Mouse (Mus musculus) liver, embryonic 13.5 days (tissue): ENCODE measurements around the gene Nek7. TPM values are rescaled to one million over a fixed set of nuclear protein-coding genes. Genes with fewer than 3 reads are reported as not detected.

Experiments used
- ATAC-seq: fragments of 200-750 bp; cut with Nextera tagmentation; 2 replicates; pipeline ENCODE4 v1.8.0; 2017; ENCODE audit warnings: low read depth, mild to moderate bottlenecking, moderate number of reproducible peaks, moderate library complexity
- DNase-seq: peaks from one replicate; pipeline ENCODE4 v3.0.0; 2022
- H3K27ac ChIP-seq: fragments of 300-500 bp; sonication (generic); 2 replicates; pipeline ENCODE4 v1.5.1; 2015; ENCODE audit warnings: moderate library complexity, mild to moderate bottlenecking, inconsistent platforms
- H3K27me3 ChIP-seq: fragments of 300-500 bp; sonication (generic); 2 replicates; pipeline ENCODE4 v1.6.1; 2015; ENCODE audit warnings: mild to moderate bottlenecking, inconsistent platforms
- H3K36me3 ChIP-seq: fragments of 300-500 bp; sonication (generic); 2 replicates; pipeline ENCODE4 v1.6.1; 2015; ENCODE audit warnings: mild to moderate bottlenecking, inconsistent platforms
- H3K4me1 ChIP-seq: fragments of 300-500 bp; sonication (generic); replicated peaks from 2 replicates; pipeline ENCODE4 v1.6.1; 2015; ENCODE audit warnings: inconsistent platforms
- H3K4me2 ChIP-seq: fragments of 300-500 bp; sonication (generic); 2 replicates; pipeline ENCODE4 v1.6.1; 2015; ENCODE audit warnings: inconsistent platforms, mild to moderate bottlenecking, moderate library complexity
- H3K4me3 ChIP-seq: fragments of 300-500 bp; sonication (generic); replicated peaks from 2 replicates; pipeline ENCODE4 v1.5.1; 2015; ENCODE audit warnings: mild to moderate bottlenecking, inconsistent platforms
- H3K9ac ChIP-seq: fragments of 300-500 bp; sonication (generic); 2 replicates; pipeline ENCODE4 v1.6.1; 2015; ENCODE audit warnings: mild to moderate bottlenecking, inconsistent platforms
- H3K9me3 ChIP-seq: fragments of 300-500 bp; sonication (generic); replicated peaks from 2 replicates; pipeline ENCODE4 v1.6.1; 2016; ENCODE audit warnings: inconsistent platforms
- WGBS: fragments of 180-500 bp; shearing (Covaris S2); methylation state at CpG from one replicate; pipeline ENCODE4 v1.1.7; 2015; ENCODE audit not compliant: insufficient replicate concordance; 5-methylcytosine and 5-hydroxymethylcytosine counted together
- polyA plus RNA-seq: library from polyadenylated mRNA; unstranded; fragments of >200 nt; fragmentation: Nextera tagmentation; extraction: Ambion mirVana; gene quantifications from 2 replicates; pipeline ENCODE4 v1.2.1, GENCODE M21; 2015

The Nek7 gene
- polyA plus RNA-seq, 1 experiment from 2014 or later = 16.5 TPM

- H3K36me3 ChIP-seq = 0 out of 2 replicates have a peak, but pooled peaks cover 2% of the 10 kb centered on the region
- ATAC-seq = no peak
- peaks cover 4% of the 10 kb centered on the region; the same call in 1 of the 2 replicates for H3K4me1 ChIP-seq
- no peak overlapping the region for H3K27ac ChIP-seq
- no peaks in the 10 kb centered on the region for H3K27me3 ChIP-seq
- H3K9me3 ChIP-seq = no peaks in the 10 kb centered on the region
- DNase-seq = no peak
- 72% methylated on average over 4 of the region's 4 CpGs for WGBS
- no peak overlapping the region for H3K9ac ChIP-seq
- no peak overlapping the region for H3K4me2 ChIP-seq
- no peak overlapping the region for H3K4me3 ChIP-seq
Observed at GRCm38 (mm10) chr1:138507014-138507413, 112.9 kb downstream of the Nek7 start.

- Histone ChIP-seq H3K4me2 (no peak overlapping the region), H3K27me3 (no peaks in the 10 kb centered on the region), H3K9me3 (no peaks in the 10 kb centered on the region), H3K27ac (no peak overlapping the region), H3K4me3 (no peak overlapping the region), H3K4me1 (no peaks in the 10 kb centered on the region), H3K9ac (no peak overlapping the region), H3K36me3 (0 out of 2 replicates have a peak, but pooled peaks cover 5% of the 10 kb centered on the region)
- 56% methylated on average over 5 of the region's 5 CpGs for WGBS
- no peak for DNase-seq
- no peak for ATAC-seq
Observed at GRCm38 (mm10) chr1:138504228-138504627, 115.7 kb downstream of the Nek7 start.

DNA sequence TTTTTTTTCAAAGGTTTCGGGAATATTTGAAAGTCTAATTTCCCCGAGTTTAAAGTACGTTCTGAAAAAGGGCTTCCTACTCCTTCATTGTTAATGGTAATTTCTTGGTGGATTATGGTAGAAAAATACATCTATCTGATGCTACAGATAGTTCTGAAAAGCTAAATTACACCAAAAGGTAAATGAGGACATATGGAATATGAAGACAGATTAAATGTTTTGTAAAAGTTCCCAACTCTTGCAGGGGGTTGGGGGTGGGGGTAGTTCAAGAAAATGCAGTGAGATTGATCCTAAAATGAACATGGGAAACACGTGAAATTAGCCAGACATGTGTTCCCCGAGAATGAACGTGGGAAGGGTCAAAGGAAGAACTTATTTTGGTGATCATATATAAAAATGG lies 119.2 kb downstream of the Nek7 start:
- H3K4me3 ChIP-seq = no peak overlapping the region
- 86% methylated on average over 6 of the region's 6 CpGs for WGBS
- peaks cover 13% of the 10 kb centered on the region for H3K36me3 ChIP-seq
- no peaks in the 10 kb centered on the region for H3K9me3 ChIP-seq
- H3K27ac ChIP-seq = no peak overlapping the region
- H3K4me2 ChIP-seq = no peak overlapping the region
- H3K9ac ChIP-seq = no peak overlapping the region
- ATAC-seq = no peak
- H3K4me1 ChIP-seq = no peaks in the 10 kb centered on the region
- no peaks in the 10 kb centered on the region for H3K27me3 ChIP-seq
- no peak for DNase-seq

DNA sequence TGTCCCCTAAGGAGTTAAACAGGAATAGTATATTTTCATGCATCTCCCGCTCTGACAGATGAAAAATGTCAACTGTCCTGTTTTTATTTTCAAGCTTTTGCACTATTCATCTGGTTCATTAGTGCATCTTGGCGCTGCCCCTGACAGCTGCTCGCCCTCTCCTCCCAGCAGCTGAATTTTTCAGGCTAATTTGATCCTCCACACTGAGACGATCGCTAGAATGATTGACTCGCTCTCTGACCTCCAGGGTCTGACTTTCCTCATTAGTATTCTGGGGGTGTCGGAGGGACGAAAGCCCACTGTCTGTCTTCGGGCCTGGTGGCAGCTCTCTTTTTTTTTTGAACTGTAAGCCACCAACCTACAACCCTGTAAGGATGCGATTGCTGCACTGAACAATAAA lies 119.8 kb downstream of the Nek7 start:
- H3K27ac ChIP-seq = no peak overlapping the region
- WGBS = 80% methylated on average over 10 of the region's 10 CpGs
- no peak overlapping the region for H3K9ac ChIP-seq
- no peaks in the 10 kb centered on the region for H3K4me1 ChIP-seq
- no peak overlapping the region for H3K4me2 ChIP-seq
- no peaks in the 10 kb centered on the region for H3K27me3 ChIP-seq
- ATAC-seq (no peak), DNase-seq (no peak)
- no peaks in the 10 kb centered on the region for H3K9me3 ChIP-seq
- H3K36me3 ChIP-seq = peaks cover 13% of the 10 kb centered on the region
- no peak overlapping the region for H3K4me3 ChIP-seq

DNA sequence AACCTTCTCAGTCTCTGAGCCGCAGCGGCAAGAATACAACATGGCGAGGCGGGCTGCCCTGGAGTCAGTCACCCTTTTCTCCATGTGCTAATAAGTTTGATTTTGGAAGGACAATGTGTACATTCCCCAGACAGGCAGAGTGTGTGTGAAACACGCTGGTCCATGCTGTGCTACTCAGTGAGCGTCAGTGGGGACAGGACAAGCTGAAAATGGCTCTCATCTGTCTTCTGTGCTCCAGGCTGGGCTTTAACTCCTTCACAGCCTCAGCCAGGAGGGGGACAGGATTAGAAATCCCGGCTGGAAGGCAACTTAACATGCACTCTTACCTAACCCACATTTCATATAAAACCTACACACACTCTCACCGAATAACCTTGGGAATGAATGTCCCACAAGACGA lies 120.5 kb downstream of the Nek7 start:
- Histone ChIP-seq H3K4me2 (no peak overlapping the region), H3K4me1 (no peaks in the 10 kb centered on the region), H3K27ac (no peak overlapping the region), H3K36me3 (peaks cover 13% of the 10 kb centered on the region), H3K9me3 (no peaks in the 10 kb centered on the region), H3K4me3 (no peak overlapping the region), H3K27me3 (no peaks in the 10 kb centered on the region), H3K9ac (no peak overlapping the region)
- no peak for DNase-seq
- 84% methylated on average over 9 of the region's 9 CpGs for WGBS
- ATAC-seq = no peak

GRCm38 (mm10) chr1:138491382-138492097 lies 128.4 kb downstream of the Nek7 start:
- H3K27ac ChIP-seq = no peak overlapping the region
- DNase-seq = no peak
- 88% methylated on average over 6 of the region's 6 CpGs for WGBS
- H3K9ac ChIP-seq = no peak overlapping the region
- no peak overlapping the region for H3K4me3 ChIP-seq
- peaks cover 4% of the 10 kb centered on the region; the same call in 1 of the 2 replicates for H3K36me3 ChIP-seq
- no peak overlapping the region for H3K4me2 ChIP-seq
- H3K4me1 ChIP-seq = no peaks in the 10 kb centered on the region
- no peaks in the 10 kb centered on the region for H3K9me3 ChIP-seq
- ATAC-seq = no peak
- no peaks in the 10 kb centered on the region for H3K27me3 ChIP-seq

DNA sequence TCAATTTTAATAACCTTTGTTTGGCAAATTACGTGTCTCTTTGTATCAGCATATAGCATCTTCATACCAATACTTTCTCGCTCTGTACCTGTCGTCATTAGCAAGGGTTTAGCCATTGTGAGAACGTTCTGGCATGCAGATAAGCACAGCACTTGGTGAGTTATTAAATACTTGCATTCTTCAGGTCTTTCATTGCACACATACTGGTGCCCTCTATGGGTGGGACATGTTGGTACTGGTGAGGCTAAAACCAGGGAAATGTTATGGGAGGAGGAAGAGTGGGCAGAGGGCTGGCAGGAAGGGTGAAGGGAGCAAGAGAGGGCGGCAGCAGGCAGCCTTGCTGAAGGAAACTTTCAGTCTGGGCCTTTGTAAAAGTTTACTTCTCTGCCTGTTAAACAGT lies 132.4 kb downstream of the Nek7 start:
- no peaks in the 10 kb centered on the region for H3K4me1 ChIP-seq
- ATAC-seq = no peak
- H3K27me3 ChIP-seq = no peaks in the 10 kb centered on the region
- peaks cover 5% of the 10 kb centered on the region; the same call in 1 of the 2 replicates for H3K36me3 ChIP-seq
- DNase-seq = no peak
- no peak overlapping the region for H3K27ac ChIP-seq
- H3K9ac ChIP-seq = no peak overlapping the region
- no peak overlapping the region for H3K4me2 ChIP-seq
- no peak overlapping the region for H3K4me3 ChIP-seq
- no peaks in the 10 kb centered on the region for H3K9me3 ChIP-seq
- WGBS = 79% methylated on average over 5 of the region's 5 CpGs

GRCm38 (mm10) chr1:138480694-138481093 lies 139.2 kb downstream of the Nek7 start:
- no peak for ATAC-seq
- Histone ChIP-seq H3K9me3 (0 out of 2 replicates have a peak, but pooled peaks cover 3% of the 10 kb centered on the region), H3K27me3 (no peaks in the 10 kb centered on the region), H3K36me3 (no peaks in the 10 kb centered on the region), H3K4me2 (no peak overlapping the region), H3K4me3 (no peak overlapping the region), H3K9ac (no peak overlapping the region), H3K27ac (no peak overlapping the region), H3K4me1 (no peaks in the 10 kb centered on the region)
- 63% methylated on average over 1 of the region's 1 CpGs for WGBS
- no peak for DNase-seq

DNA sequence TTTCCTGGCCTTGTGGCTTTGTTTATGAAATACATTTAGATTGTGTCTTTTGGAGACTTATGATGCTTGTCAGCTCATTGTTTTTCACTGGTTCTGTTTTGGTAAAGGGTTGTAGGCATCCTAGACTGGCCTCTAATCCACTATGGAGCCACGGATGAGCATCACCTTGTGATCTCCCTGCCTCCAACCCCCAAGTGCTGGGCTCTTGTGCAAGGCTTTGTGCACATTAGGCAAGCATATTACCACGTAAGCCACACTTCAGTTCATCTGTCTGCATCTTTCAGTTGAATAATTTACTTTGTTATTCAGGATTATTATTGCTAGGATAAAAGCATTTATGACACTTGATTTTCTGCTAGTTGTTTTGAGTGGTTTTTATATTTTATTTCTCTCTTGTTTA lies 154.6 kb downstream of the Nek7 start:
- Histone ChIP-seq H3K4me1 (no peaks in the 10 kb centered on the region), H3K27me3 (no peaks in the 10 kb centered on the region), H3K4me3 (no peak overlapping the region), H3K4me2 (no peak overlapping the region), H3K36me3 (no peaks in the 10 kb centered on the region), H3K9ac (no peak overlapping the region), H3K27ac (no peak overlapping the region), H3K9me3 (no peaks in the 10 kb centered on the region)
- ATAC-seq (no peak), DNase-seq (no peak)
- WGBS = 57% methylated on average over 2 of the region's 2 CpGs

GRCm38 (mm10) chr1:138461425-138461824 lies 158.5 kb downstream of the Nek7 start:
- Histone ChIP-seq H3K4me3 (no peak overlapping the region), H3K27ac (no peak overlapping the region), H3K9me3 (no peaks in the 10 kb centered on the region), H3K27me3 (no peaks in the 10 kb centered on the region), H3K36me3 (no peaks in the 10 kb centered on the region), H3K9ac (no peak overlapping the region), H3K4me2 (no peak overlapping the region), H3K4me1 (no peaks in the 10 kb centered on the region)
- WGBS = 58% methylated on average over 3 of the region's 3 CpGs
- DNase-seq = no peak
- ATAC-seq = no peak

GRCm38 (mm10) chr1:138449476-138449851 lies 170.5 kb downstream of the Nek7 start:
- H3K9ac ChIP-seq = no peak overlapping the region
- 43% methylated on average over 2 of the region's 2 CpGs for WGBS
- H3K9me3 ChIP-seq = no peaks in the 10 kb centered on the region
- DNase-seq = no peak
- no peak for ATAC-seq
- no peaks in the 10 kb centered on the region for H3K36me3 ChIP-seq
- H3K27me3 ChIP-seq = no peaks in the 10 kb centered on the region
- H3K4me3 ChIP-seq = no peak overlapping the region
- no peaks in the 10 kb centered on the region for H3K4me1 ChIP-seq
- H3K27ac ChIP-seq = no peak overlapping the region
- no peak overlapping the region for H3K4me2 ChIP-seq
